Mouse (Mus musculus) testis, postnatal 10 days (tissue): ENCODE data around the gene Serpina3f.
"Not testable (repeated sequence)": the region's sequence is repeated elsewhere in the genome, so short reads cannot be mapped to it uniquely, and the experiment has no call there.

Experiments
- DNase-seq: peaks from one replicate; pipeline ENCODE4 v3.0.0; 2021; ENCODE audit warnings: low spot score

Serpina3f gene

DNA sequence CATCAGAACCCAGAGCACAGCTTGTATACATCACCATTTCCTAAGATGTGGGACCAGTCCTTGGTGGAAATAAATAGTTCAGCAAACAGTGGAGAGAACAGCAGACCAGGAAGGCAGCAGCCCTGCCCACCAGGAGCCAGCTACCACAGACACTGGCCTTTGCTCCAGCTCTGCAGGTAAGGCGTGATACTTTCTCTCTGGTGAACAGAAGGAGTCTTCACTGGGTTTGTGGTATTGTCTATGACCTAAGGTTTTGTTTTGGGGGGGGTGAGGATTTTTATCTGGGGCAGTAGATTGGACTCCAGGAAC lies at the start of gene Serpina3f:
Gene Serpina3f (plus strand): TSS at position 100 of the 309 bp plus-strand sequence.
- DNase-seq: no peak

- no peak for DNase-seq
These were observed 39.6 kb upstream of the Serpina3f start for GRCm38 (mm10) chr12:104174747-104175146.

DNA sequence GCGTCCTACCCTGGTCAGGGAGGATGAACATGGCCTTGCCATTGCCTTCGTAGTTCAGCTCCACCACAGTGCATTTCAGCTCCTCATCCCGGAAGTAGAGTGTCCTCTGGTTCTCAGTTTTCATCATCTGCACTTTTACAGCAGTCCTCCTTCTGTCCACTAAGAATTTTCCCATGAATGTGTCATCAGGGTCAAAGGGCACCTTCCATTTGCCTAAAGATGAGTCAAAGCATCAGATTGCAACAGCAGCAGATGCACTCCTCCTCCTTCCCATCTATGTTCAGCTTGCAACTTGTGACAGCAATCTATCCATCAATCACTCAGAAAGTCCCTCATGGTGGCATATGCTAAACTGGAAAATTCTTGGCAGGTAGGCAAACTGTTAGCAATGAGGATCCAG lies 38.7 kb upstream of the Serpina3f start:
- no peak for DNase-seq

- DNase-seq: peak; percentile 61
These were observed 35.8 kb upstream of the Serpina3f start for GRCm38 (mm10) chr12:104178577-104178976.

DNA sequence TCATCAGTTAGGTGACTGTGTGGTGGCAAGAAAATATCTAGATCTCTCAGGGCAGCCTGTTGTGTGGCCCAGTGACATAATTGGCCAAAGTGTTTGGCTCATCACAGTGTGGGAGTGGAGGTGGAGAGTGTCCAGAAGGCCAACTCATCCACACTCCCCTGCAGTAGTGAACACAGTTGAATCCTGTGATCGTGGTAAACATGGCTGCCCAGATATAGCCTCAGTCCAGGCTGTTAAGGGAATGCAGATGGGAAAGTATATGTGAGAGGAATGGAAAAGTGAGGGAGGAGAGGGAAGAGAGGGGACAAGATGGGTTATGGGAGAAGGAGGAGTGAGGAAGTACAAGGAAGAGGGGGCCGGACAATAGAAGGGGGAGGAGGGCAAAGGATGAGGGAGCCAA lies 35.4 kb upstream of the Serpina3f start:
- no peak for DNase-seq

DNA sequence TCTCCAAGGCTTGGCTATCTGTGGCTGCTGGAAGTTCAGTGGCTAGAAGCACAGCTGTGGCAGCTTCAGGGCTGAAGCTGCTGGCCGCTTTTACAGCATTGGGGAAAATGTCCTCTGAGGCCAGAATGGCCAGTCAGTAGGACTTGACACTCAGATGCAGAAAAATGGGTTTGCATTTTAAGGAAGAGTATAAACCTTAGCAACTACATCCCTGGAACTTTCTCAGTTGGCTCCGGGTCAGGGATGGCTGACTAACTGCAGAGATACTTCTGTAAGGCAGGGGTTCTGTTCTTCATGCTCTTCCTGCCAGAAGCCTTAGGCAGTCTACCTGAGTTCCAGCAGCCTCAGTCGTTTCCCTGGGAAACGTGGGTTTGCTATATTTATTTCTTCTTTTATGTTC lies 29.3 kb upstream of the Serpina3f start:
- DNase-seq: no peak

- no peak for DNase-seq
These were observed 28.2 kb upstream of the Serpina3f start for GRCm38 (mm10) chr12:104186041-104186581.

DNA sequence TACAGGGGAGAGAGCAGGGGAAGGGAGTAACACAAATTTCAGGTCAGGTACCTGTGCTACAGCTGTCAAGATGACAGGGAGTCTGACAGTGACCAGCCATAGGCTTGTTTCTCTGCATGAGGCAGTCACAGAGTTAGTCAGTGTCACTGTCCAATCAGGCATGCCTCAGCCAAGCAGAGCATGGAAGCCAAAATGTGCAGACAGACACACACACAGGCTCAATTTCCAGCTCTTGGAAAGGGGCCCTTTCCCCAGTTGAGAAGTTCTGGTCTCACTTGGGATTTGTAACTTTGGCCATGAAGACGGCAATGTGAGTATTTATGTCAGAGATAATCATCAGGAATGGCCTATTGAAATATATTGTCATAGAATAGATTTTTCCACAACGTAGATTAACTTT lies 25.1 kb upstream of the Serpina3f start:
- no peak for DNase-seq

DNA sequence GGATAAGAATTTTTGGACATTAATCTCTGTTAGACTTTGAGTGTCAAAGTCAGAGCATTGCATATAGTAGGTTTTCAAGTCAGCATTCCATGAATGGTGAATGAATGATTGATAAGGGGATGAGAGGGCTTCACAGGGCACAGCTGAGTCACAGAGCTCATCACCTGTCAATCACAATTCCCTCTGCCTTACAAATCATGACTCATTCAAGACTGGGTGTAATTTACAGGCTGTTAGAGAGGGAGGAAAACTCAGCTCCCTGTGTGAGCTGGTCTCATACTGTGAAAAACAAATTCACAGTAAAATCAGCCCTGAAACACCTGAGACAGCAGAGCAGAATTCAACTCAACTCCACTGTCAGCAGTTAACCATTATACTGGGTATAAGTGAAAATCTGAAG lies 23.5 kb upstream of the Serpina3f start:
- DNase-seq: no peak

GRCm38 (mm10) chr12:104209149-104209548 lies 5.2 kb upstream of the Serpina3f start:
- no peak for DNase-seq

- no peak for DNase-seq
These were observed 4.5 kb upstream of the Serpina3f start for GRCm38 (mm10) chr12:104209802-104210201.

DNA sequence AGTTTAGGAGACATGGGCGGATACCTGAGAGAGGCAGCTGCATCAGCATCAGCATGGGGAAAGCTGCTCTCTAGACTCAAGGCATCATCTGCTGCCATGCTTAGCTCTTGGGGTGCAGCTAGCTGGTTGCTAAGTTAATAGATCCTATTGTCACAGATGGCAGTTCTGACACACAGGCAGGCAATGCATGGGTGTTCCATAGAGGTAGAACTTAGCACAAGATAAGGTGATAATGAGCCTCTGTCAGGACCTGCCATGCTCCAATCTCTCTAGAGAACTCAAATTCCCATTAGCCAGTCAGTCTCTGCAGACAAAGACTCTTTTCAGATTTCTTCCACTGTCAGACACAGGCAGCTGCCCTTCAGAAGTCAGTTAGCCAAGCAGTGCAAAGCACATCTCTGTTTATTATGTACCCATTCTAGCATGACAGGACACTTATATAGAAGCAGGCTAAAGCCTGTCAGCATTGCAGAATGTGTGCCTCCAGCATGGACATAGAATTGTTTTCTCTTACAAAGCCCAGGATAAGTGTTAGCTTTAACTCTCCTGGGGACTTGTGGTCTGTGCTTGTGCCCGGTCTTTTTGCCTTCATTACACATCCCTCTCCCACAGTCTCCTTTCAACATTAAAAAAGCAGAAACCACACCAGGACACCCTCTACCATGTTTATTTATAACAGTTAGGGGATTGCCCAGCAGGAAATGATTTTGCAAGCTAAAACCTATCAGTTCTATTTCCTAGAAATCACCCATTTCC lies 477 bp upstream of the Serpina3f start:
- no peak for DNase-seq

- DNase-seq: no peak
These were observed 905 bp downstream of the Serpina3f start for GRCm38 (mm10) chr12:104215249-104215648.

DNA sequence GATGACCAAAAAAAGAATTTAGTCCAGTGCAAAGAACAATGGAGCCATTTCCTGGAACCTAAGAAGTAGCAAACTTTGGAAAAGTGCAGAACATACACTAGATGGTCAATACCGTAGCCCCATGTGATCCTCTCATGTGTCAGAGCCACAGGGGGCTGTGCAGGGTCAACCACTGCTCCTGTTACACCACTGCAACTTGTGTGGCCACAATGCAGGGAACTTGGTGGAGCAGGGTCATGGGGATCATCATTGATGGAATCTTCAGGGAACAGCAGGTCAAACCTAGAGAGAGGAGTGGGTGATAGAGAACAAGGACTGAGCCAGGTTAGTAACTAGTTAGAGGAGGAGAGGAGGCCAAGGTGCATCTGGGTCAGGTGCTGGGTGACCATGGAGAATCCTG lies 7.3 kb downstream of the Serpina3f start:
- no peak for DNase-seq

DNA sequence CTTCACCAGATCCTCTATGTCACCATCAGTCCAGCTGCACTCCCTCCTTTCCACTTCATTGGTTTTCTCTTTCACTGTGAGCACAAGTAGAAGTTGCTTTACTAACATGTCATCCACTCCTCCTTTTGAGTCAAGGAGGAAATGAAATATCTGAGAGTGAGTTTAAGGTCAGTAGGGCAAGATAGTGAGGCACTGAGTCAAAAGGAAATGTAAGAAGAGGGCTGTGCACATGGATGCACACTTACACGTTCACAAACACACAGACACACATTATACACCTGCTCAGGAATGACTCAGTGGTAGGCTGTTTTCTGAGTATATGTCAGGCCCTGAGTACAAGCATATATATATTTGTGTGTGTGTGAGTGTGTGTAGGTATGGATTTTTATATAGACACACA lies 9.3 kb downstream of the Serpina3f start:
- no peak for DNase-seq

- no peak for DNase-seq
These were observed 10.4 kb downstream of the Serpina3f start for GRCm38 (mm10) chr12:104224598-104225300.

DNA sequence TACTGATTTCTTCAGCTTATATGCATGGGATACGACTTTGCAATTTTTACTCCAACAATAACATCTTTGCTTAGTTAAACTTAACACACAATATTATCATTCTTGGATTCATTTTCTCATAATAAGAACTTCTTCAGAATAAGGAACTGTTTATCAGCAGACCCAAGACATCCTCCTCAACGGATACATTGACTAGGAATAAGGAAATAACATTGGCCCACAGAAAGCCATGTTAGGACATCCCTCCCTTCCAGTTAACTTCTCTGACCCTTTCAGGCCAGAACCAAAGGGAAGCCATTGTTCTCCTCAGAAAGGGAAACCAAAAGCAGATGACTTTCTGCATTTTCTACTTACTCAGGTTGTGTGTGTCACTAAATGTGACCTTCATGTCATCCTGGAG lies 16.4 kb downstream of the Serpina3f start:
- DNase-seq: no peak

DNA sequence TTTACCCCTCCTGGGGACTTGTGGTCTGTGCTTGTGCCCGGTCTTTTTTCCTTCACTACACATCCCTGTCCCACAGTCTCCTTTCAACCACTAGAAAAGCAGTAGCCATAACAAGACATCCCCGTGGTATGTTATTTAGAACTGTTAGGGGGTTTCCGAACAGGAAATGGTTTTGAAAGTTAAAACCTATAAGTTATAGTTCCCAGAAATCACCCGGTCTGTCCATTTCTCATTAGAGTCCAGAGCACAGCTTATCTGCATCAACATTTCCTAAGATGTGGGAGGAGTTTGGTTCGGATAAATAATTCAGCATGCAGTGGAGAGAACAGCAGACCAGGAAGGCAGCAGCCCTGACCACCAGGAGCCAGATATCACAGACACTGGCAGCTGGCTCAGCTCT lies 21.6 kb downstream of the Serpina3f start, which contains the start of gene Serpina3g:
Gene Serpina3g (plus strand): TSS at position 331 of the 400 bp plus-strand sequence.
- DNase-seq: no peak

DNA sequence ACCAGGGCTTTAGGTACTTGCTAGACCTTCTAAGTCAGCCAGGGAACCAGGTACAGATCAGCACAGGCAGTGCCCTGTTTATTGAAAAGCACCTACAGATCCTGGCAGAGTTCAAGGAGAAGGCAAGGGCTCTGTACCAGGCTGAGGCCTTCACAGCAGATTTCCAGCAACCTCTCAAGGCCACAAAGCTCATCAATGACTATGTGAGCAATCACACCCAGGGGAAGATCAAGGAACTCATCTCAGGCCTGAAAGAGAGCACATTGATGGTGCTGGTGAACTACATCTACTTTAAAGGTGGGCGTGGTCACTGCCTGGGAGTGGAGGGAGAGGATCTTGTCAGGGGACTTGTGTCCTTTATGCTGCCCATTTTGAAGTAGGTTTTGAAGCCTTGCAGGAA lies 23.7 kb downstream of the Serpina3f start:
- DNase-seq: not testable (repeated sequence)

- DNase-seq: no peak
These were observed 29.0 kb downstream of the Serpina3f start for GRCm38 (mm10) chr12:104243307-104243706.

DNA sequence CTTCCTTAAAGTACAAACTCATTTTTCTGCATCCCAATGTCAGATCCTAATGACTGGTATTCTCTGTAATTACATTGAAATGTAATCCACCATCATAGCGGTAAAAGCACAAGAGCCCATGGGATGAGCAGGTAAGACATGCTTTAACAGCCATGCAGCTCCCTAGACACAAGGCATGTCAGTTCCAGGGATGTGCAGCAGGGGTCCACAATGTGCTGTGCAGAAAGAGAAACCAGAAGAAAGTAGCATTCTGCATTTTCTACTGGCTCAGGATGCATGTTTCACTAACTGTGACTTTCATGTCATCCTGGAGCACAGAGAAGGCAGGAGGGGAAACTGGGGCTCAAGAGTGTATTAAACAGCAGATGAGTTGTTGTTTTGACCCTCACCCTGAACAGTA lies 30.7 kb downstream of the Serpina3f start:
- peak; percentile 52 for DNase-seq

DNA sequence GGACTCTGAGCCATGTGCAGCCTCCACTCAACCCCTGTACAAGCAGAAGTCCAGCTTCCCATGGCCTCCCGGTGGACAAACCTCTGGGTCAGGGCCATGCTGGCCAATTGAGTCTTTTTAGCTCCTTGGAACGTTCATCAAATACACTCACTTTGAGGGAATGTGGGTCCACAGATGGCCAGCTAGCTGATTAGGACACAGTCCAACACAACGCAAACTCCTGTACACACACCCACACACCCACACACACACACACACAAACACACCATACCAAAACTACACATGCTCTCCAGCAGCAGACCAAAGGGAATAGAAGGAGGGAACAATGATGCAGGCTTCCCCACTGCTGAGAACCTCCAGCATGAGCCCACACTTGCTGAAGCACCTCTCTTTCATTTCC lies 31.3 kb downstream of the Serpina3f start:
- DNase-seq: no peak

GRCm38 (mm10) chr12:104247553-104248002 lies 33.2 kb downstream of the Serpina3f start:
- no peak for DNase-seq
